Mouse (Mus musculus) urinary bladder, postnatal 25 days (tissue): Measurements from ENCODE around the gene H2-Q1.
"Not testable (repeated sequence)": the region's sequence is repeated elsewhere in the genome, so short reads cannot be mapped to it uniquely, and the experiment has no call there.

Experiments
- DNase-seq: peaks from one replicate; pipeline ENCODE4 v3.0.0; 2022; ENCODE audit warnings: low spot score

Gene H2-Q1

GRCm38 (mm10) chr17:35320327-35321081 lies at the start of gene H2-Q1:
H2-Q1 (plus strand) TSS chr17:35320405.
- no peak for DNase-seq

GRCm38 (mm10) chr17:35272249-35272648 lies 48.0 kb upstream of the H2-Q1 start:
- DNase-seq: no peak

DNA sequence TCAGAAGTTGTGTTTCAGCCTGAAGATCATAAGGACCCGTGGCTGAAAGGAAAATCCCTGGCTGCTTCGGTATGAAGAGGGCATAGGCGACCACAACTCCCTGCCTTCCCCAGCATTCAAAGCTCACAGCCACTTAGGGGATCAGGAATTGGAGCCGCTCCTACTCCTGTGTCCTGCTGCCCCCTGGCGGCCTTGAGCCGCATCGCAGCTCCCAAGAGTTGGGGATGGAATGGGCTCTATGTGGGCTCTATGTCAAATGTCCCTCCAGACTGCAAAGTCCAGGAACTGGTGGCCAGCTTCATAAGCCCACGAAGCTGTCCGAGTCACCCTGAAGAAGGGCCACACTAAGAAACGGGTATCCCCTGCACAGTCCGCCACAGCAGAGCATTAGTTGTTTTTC lies 45.4 kb upstream of the H2-Q1 start:
- peak; percentile 92 for DNase-seq

DNA sequence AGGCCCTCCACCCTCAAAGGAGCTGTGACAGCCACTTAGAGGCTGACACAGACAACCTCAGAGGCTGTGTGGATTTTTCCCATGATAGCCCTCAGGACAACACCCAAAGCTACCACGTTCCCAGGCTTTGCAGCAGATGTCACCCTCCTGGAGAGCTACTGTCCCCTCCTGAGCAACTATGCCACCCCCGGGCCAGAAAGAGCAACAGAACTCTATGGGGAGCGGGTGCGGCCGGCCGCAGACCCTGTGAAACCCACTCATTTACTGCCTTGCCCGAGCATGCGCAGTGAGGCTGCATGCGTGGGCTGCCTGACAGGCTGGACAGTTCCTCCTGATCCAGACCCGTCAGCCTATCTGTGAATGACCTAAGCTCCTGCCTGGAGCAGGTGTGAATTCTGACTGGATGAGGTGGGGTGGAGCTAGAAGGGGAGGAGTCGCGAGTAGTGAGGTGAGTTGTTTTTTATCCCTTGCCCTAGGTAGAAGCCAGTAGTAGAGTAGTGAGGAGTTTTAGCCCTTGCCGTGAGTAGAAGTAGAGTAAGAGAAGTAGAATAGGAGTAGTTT lies 43.8 kb upstream of the H2-Q1 start:
- no peak for DNase-seq

GRCm38 (mm10) chr17:35278049-35278448 lies 42.2 kb upstream of the H2-Q1 start:
- DNase-seq: no peak

DNA sequence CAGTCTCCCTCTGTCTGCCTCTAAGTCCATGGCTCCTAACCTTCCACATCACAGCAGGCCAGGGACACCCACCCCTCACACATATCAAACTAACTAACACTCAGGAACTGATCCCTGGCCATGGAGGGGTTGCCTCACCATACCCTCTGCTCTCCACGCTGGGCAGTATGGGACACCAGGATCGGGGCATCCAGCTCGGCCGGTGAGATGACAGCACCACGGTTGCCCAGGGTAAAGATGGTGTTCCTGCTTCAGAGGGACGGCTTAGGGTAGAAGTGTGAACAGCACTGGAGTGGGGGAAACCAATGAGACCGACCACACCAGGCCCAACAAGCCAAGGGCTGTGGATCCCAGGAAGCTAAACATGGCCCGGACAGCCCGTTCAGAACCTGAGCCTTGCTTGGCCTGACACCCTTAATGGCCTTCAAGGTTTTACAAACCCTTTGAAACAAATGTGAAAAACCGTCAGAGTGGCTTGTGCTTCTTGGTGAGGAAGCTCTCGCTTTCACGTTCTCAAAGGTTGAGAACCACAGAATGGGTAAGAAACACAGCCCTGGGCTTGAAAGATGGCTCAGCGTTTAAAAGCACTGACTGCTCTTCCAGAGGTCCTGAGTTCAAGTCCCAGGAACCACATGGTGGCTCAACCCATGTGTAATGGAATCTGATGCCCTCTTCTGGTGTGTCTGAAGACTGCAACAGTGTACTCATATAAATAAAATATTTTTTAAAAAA lies 41.1 kb upstream of the H2-Q1 start:
- no peak for DNase-seq

DNA sequence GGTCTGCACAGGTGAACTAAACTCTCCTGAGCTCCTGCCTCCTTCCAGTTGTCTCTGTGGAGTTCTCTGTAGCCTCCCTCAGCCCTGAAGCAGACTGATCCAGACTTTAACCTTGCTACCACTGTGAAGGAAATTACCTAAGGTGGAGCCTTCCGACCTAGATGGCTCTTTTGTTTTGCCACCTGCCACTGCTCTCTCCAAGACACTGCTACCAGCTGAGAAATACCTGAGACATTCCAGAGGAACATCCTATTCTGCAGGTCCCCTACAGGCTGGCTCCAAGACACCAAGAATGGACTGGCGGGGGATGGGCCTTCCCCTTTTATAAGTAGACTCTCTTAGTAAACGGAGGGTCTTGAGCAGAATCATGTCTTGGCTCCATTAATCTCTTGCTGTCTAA lies 39.9 kb upstream of the H2-Q1 start:
- no peak for DNase-seq

DNA sequence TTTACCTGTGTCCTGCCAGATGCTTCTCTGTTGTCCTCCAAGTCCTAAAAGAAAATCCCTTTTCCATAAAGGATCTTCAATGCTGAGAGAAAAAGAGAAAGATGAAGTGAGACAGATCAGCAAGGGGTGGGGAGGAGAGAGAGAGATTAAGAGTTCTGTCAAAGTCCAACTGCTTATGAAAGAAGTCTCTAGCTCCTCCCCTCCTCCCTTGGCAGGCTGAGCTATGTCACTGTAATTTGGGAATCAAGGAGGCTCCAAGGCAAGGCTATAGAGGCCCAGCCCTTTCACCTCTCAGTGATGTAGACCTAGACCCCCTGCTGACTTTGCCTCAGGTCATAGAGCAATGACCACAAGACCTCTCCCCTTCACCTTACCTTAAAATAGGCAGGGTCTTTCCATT lies 34.8 kb upstream of the H2-Q1 start:
- DNase-seq: no peak

GRCm38 (mm10) chr17:35295796-35296195 lies 24.4 kb upstream of the H2-Q1 start:
- DNase-seq: peak; percentile 63

DNA sequence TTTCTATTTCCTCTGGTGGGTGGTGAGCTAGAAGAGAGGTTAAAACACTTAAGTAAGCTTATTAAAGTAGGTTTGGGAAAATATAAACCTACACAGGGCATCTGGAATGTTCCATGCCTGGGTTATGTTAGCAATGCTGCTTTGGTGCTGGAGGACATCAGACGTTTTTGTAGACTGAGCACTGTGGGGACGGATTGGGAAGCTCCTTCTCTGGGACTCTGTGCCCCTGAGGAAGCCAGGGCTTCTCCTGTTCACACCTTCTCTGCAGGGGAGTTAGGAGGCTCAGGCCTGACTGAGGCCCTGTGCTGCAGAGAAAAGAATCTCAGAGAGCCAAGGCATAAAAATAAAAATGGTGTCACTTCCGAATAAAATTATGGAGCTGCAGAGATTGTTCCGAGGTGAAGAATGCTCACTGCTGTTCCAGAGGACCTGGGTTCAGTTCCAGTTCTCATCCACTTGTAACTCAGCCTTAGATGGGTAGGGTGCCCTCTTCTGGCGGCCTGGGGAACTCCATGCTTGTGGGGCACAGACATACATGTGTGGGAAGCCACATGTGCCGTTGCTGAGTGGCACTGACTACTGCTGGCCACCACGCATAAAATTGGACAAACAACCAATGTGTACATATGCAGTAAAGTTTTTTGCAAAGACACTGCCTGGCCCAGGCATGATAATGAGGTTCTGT lies 19.8 kb upstream of the H2-Q1 start:
- DNase-seq: not testable (repeated sequence)

- DNase-seq: peak; percentile 98
These were observed 18.5 kb upstream of the H2-Q1 start for GRCm38 (mm10) chr17:35301645-35302258.

- DNase-seq: no peak
These were observed 16.9 kb upstream of the H2-Q1 start for GRCm38 (mm10) chr17:35303271-35303670.

DNA sequence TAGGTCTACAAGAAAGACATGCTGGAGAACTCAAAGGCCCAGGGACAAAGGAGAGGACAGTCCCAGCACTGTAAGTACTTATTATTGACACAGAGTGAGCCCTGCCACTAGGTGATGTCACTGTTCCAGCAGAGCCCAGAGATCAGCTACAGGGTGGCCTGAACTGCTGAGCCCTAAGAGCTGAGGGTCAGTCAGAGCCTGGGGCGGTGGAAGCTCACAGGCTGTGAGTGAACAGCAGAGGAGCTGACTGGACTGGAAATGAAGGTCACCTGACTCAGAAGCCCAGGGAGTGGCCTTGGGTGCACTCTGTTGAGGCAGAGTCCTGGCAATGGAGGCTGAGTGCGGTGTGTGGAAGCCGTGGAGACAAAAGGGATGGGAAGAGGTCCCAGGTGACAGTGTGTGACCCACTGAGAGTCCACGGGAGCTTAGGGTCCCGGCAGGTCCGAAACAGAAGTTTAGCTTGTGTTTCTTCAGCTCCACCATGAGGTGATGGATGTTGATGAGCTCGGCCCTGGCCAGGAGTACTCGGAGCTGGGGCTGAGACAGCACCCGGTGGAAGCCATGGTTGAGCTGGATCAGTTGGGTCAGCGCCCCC lies 16.4 kb upstream of the H2-Q1 start:
- DNase-seq: no peak

GRCm38 (mm10) chr17:35304478-35304877 lies 15.7 kb upstream of the H2-Q1 start:
- DNase-seq: no peak

- DNase-seq: not testable (repeated sequence)
These were observed 15.3 kb upstream of the H2-Q1 start for GRCm38 (mm10) chr17:35304921-35305320.

GRCm38 (mm10) chr17:35318671-35319070 lies 1.5 kb upstream of the H2-Q1 start:
- DNase-seq: no peak

GRCm38 (mm10) chr17:35325124-35325523 lies 4.9 kb downstream of the H2-Q1 start:
- DNase-seq: not testable (repeated sequence)

DNA sequence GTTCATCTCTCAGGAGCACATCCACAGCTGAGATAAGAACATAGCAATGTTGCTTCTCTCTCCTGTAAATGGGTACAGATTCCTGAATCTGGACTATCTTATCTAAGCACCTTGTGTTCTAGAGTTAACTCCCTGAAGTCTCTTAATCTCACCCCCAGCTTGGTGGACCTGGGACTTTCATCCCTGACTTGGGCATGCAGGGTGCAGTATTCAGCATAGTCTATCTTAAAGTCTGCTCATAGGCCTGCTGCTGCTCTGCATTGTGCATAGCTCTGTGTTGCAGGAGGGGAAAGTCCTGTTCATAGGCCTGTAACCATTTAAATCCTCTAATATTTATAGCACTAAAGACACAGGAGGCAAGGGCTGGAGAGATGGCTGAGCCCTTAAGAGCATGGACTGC lies 5.8 kb downstream of the H2-Q1 start:
- DNase-seq: not testable (repeated sequence)

- DNase-seq: not testable (repeated sequence)
These were observed 9.5 kb downstream of the H2-Q1 start for GRCm38 (mm10) chr17:35329714-35330113.

- DNase-seq: not testable (repeated sequence)
These were observed 11.3 kb downstream of the H2-Q1 start for GRCm38 (mm10) chr17:35331546-35331945.

- DNase-seq: no peak
These were observed 22.0 kb downstream of the H2-Q1 start, which contains the start of gene H2-Q2 for GRCm38 (mm10) chr17:35342071-35342671. H2-Q2 (plus strand) TSS chr17:35342242.
